Mouse (Mus musculus) midbrain, embryonic 13.5 days (tissue): ENCODE data around the gene Sar1b. TPM values are rescaled to one million over a fixed set of nuclear protein-coding genes. Genes with fewer than 3 reads are reported as not detected.

ENCODE experiments used
- ATAC-seq: fragments of 200-750 bp; cut with Nextera tagmentation; 2 replicates; pipeline ENCODE4 v1.8.0; 2017; ENCODE audit warnings: mild to moderate bottlenecking, moderate TSS enrichment, moderate library complexity
- H3K27ac ChIP-seq: fragments of 300-500 bp; sonication (generic); 2 replicates; pipeline ENCODE4 v1.5.1; 2015; ENCODE audit warnings: inconsistent platforms, mild to moderate bottlenecking, moderate library complexity
- H3K27me3 ChIP-seq: fragments of 300-500 bp; sonication (generic); 2 replicates; pipeline ENCODE4 v1.6.1; 2015; ENCODE audit warnings: mild to moderate bottlenecking, inconsistent platforms
- H3K36me3 ChIP-seq: fragments of 300-500 bp; sonication (generic); 2 replicates; pipeline ENCODE4 v1.6.1; 2015; ENCODE audit warnings: mild to moderate bottlenecking, inconsistent platforms
- H3K4me1 ChIP-seq: fragments of 300-500 bp; sonication (generic); replicated peaks from 2 replicates; pipeline ENCODE4 v1.6.1; 2015; ENCODE audit warnings: inconsistent platforms
- H3K4me2 ChIP-seq: fragments of 300-500 bp; sonication (generic); replicated peaks from 2 replicates; pipeline ENCODE4 v1.6.1; 2015; ENCODE audit warnings: moderate library complexity, mild to moderate bottlenecking, inconsistent platforms
- H3K4me3 ChIP-seq: fragments of 300-500 bp; sonication (generic); replicated peaks from 2 replicates; pipeline ENCODE4 v1.5.1; 2015; ENCODE audit warnings: mild to moderate bottlenecking, inconsistent platforms
- H3K9ac ChIP-seq: fragments of 300-500 bp; sonication (generic); replicated peaks from 2 replicates; pipeline ENCODE4 v1.6.1; 2015; ENCODE audit warnings: mild to moderate bottlenecking, inconsistent platforms
- H3K9me3 ChIP-seq: fragments of 300-500 bp; sonication (generic); 2 replicates; pipeline ENCODE4 v1.6.1; 2016; ENCODE audit warnings: mild to moderate bottlenecking, inconsistent platforms
- whole genome bisulfite sequencing: fragments of 180-500 bp; shearing (Covaris S2); methylation state at CpG from one replicate; pipeline ENCODE4 v1.1.7; 2015; 5-methylcytosine and 5-hydroxymethylcytosine counted together
- polyA plus RNA-seq: library from polyadenylated mRNA; unstranded; fragments of >200 nt; fragmentation: Nextera tagmentation; extraction: Ambion mirVana; gene quantifications from 2 replicates; pipeline ENCODE4 v1.2.1, GENCODE M21; 2015

Sar1b gene
- polyA plus RNA-seq, 1 experiment from 2014 or later, result 150 TPM

DNA sequence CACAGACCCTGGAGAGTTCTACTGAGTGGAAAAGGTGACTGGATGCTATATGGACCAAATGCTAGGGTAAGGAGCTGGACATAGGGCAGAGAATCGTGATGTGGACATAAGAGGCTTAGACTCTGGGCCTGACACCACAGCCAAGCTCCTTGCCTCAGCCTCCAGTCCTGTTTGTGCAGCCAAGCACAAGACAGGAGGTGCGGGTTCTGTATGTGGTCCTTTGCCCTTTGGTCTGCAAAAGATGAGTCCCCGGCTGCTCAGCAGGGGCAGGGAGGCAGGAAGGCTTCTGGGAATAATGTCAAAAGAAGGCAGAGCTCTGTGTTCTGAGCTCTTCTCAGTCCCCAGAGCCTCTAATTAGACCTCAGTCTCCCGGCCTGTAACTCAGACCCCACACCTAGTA is 55.4 kb downstream of the Sar1b start:
- no peaks in the 10 kb centered on the region for H3K27me3 ChIP-seq
- no peak for ATAC-seq
- no peak overlapping the region for H3K4me2 ChIP-seq
- H3K36me3 ChIP-seq, result no peaks in the 10 kb centered on the region
- no peaks in the 10 kb centered on the region for H3K9me3 ChIP-seq
- H3K4me1 ChIP-seq, result peaks cover 14% of the 10 kb centered on the region
- H3K4me3 ChIP-seq, result no peak overlapping the region
- H3K27ac ChIP-seq, result no peak overlapping the region
- 81% methylated on average over 4 of the region's 4 CpGs for WGBS
- H3K9ac ChIP-seq, result no peak overlapping the region

- no peak overlapping the region for H3K4me2 ChIP-seq
- 76% methylated on average over 3 of the region's 3 CpGs for WGBS
- no peaks in the 10 kb centered on the region for H3K27me3 ChIP-seq
- no peaks in the 10 kb centered on the region for H3K36me3 ChIP-seq
- no peaks in the 10 kb centered on the region for H3K9me3 ChIP-seq
- H3K9ac ChIP-seq, result no peak overlapping the region
- no peak overlapping the region for H3K4me3 ChIP-seq
- no peak for ATAC-seq
- H3K27ac ChIP-seq, result no peak overlapping the region
- H3K4me1 ChIP-seq, result peaks cover 14% of the 10 kb centered on the region
These were observed 56.5 kb downstream of the Sar1b start for GRCm38 (mm10) chr11:51819964-51820363.

GRCm38 (mm10) chr11:51820861-51821260 is 57.4 kb downstream of the Sar1b start:
- whole genome bisulfite sequencing, result 39% methylated on average over 11 of the region's 11 CpGs
- Histone ChIP-seq H3K4me2 (no peak overlapping the region), H3K9me3 (no peaks in the 10 kb centered on the region), H3K27ac (no peak overlapping the region), H3K36me3 (no peaks in the 10 kb centered on the region), H3K27me3 (no peaks in the 10 kb centered on the region), H3K9ac (no peak overlapping the region), H3K4me3 (no peak overlapping the region), H3K4me1 (peaks cover 14% of the 10 kb centered on the region)
- no peak for ATAC-seq

DNA sequence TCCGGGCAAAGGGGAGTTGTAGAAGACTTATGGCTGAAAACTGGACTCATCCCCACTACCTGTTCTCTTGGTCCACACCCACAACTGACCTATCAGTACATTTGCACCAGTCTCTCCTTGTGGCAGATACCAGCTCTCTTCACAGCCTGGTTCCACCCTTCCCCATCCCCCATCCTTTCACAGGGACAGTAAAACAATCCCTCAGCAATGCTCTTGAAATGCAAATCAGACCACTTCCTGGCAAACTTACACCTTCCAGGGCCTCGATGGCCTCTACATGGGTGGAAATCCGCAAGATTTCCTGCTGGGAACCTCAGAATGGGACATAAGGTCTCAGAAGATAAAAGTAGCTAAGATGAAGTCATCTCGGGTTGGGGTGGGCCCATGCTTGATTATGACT is 59.2 kb downstream of the Sar1b start:
- H3K27me3 ChIP-seq, result no peaks in the 10 kb centered on the region
- H3K9me3 ChIP-seq, result no peaks in the 10 kb centered on the region
- no peak overlapping the region for H3K27ac ChIP-seq
- WGBS, result 33% methylated on average over 4 of the region's 4 CpGs
- no peak overlapping the region for H3K4me2 ChIP-seq
- H3K9ac ChIP-seq, result no peak overlapping the region
- no peak for ATAC-seq
- peaks cover 14% of the 10 kb centered on the region for H3K4me1 ChIP-seq
- no peaks in the 10 kb centered on the region for H3K36me3 ChIP-seq
- no peak overlapping the region for H3K4me3 ChIP-seq

DNA sequence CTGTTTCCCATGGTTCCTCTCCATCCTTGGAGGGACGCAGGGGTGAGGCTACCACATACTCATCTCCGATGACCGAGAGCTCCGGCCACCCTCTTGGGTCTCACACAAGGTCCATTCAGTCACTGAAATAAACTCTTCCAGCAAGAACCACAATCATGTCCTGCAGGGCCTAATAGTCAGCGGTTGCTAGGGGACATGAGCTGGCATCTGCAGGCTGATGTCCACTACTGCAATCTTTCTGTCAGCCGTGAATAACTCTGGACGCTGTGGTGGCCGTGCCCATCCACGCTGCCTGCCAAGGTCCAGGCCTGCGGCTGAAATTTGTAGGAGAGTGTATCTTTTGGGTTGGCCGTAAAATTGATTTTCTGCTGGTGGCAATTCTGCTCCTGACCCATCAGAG is 59.8 kb downstream of the Sar1b start:
- Histone ChIP-seq H3K36me3 (no peaks in the 10 kb centered on the region), H3K27ac (no peak overlapping the region), H3K9ac (no peak overlapping the region), H3K4me2 (no peak overlapping the region), H3K27me3 (no peaks in the 10 kb centered on the region), H3K4me1 (peaks cover 14% of the 10 kb centered on the region), H3K4me3 (no peak overlapping the region), H3K9me3 (no peaks in the 10 kb centered on the region)
- 30% methylated on average over 11 of the region's 11 CpGs for WGBS
- no peak for ATAC-seq

GRCm38 (mm10) chr11:51823963-51824753 is 60.7 kb downstream of the Sar1b start:
- no peaks in the 10 kb centered on the region for H3K36me3 ChIP-seq
- no peaks in the 10 kb centered on the region for H3K27me3 ChIP-seq
- H3K27ac ChIP-seq, result no peak overlapping the region
- no peak overlapping the region for H3K4me2 ChIP-seq
- no peak overlapping the region for H3K9ac ChIP-seq
- 87% methylated on average over 3 of the region's 3 CpGs for WGBS
- no peak overlapping the region for H3K4me3 ChIP-seq
- no peaks in the 10 kb centered on the region for H3K9me3 ChIP-seq
- peaks cover 14% of the 10 kb centered on the region for H3K4me1 ChIP-seq
- peak; percentile 40; the same call in 1 of the 2 replicates for ATAC-seq

GRCm38 (mm10) chr11:51824867-51825424 is 61.5 kb downstream of the Sar1b start:
- no peaks in the 10 kb centered on the region for H3K36me3 ChIP-seq
- no peak overlapping the region for H3K4me3 ChIP-seq
- H3K27ac ChIP-seq, result no peak overlapping the region
- WGBS, result 92% methylated on average over 19 of the region's 19 CpGs
- H3K27me3 ChIP-seq, result no peaks in the 10 kb centered on the region
- no peak overlapping the region for H3K4me2 ChIP-seq
- no peak overlapping the region for H3K9ac ChIP-seq
- no peaks in the 10 kb centered on the region for H3K9me3 ChIP-seq
- peaks cover 14% of the 10 kb centered on the region for H3K4me1 ChIP-seq
- ATAC-seq, result no peak

DNA sequence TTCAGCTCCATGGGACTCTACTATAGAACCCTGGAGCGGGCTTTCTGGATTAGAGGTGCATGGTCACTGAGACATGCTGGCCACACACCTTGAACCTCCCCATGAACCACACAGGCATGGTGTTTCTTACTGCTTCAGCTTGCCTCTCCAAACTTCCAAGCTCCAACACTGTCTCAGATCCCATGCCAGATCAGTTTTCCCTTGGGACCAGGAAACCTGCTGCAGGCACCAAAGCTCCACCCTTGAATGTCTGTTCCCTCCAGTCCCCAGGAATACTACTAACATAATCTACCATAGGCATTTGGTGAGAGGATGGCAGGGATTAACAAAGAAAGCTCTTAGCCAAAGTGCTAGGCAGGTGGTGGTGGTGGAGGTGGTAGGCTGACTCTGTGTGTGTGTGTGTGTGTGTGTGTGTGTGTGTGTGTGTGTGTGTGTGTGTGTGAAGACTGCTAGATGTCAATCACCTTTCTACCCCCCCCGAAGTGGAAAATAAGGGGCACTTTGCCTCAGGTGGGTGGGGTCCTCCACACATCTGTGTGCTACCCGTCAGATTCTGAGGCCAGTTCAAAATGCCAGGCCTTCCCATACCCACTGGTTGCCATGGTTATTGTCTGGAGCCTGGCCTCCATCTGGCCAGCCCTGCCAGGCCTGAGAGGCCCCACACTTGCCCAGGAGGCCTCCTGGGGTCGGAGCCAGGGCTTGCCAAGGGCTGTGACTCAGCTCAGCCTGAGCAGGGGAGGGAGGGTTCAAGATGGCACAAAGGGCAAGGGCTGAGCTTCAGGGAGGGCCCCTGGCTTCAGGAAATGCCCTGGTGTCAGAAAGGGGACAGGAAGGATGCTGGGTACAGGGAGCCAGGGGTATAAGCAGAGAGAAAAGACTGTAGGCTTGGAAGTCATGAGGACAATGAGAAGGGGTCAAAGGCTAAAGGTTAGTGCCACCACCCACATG is 68.7 kb downstream of the Sar1b start:
- peak overlapping the region; percentile 56; the same call in 1 of the 2 replicates for H3K9ac ChIP-seq
- ATAC-seq, result 0 out of 2 replicates have a peak, but pooled peaks have one; percentile 45
- no peak overlapping the region for H3K4me3 ChIP-seq
- H3K27me3 ChIP-seq, result no peaks in the 10 kb centered on the region
- peaks cover 5% of the 10 kb centered on the region for H3K4me1 ChIP-seq
- no peaks in the 10 kb centered on the region for H3K9me3 ChIP-seq
- WGBS, result 58% methylated on average over 4 of the region's 4 CpGs
- no peaks in the 10 kb centered on the region for H3K36me3 ChIP-seq
- no peak overlapping the region for H3K27ac ChIP-seq
- H3K4me2 ChIP-seq, result no peak overlapping the region

DNA sequence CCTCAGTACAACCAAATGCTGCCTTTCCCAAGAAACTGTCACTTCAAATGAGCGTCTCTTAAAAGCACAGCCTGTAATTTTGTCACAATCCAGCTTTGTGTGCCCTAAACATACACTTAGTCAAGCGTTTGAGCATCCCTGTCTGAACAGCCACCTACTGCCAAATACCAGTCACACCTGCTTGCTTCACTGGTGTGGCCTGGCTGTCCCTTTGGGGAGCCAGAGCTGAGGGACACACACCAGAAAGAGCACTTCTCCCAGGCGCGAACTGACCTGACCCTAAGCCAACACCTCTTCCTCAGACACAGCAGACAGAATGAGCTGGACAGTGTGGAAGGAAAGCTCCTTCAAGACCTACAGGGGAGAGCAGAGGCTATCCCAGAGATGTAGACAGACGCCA is 69.5 kb downstream of the Sar1b start:
- Histone ChIP-seq H3K4me3 (no peak overlapping the region), H3K4me1 (peaks cover 5% of the 10 kb centered on the region), H3K4me2 (no peak overlapping the region), H3K9ac (no peak overlapping the region), H3K27ac (no peak overlapping the region), H3K27me3 (no peaks in the 10 kb centered on the region), H3K36me3 (no peaks in the 10 kb centered on the region), H3K9me3 (no peaks in the 10 kb centered on the region)
- no peak for ATAC-seq
- 74% methylated on average over 5 of the region's 5 CpGs for WGBS

DNA sequence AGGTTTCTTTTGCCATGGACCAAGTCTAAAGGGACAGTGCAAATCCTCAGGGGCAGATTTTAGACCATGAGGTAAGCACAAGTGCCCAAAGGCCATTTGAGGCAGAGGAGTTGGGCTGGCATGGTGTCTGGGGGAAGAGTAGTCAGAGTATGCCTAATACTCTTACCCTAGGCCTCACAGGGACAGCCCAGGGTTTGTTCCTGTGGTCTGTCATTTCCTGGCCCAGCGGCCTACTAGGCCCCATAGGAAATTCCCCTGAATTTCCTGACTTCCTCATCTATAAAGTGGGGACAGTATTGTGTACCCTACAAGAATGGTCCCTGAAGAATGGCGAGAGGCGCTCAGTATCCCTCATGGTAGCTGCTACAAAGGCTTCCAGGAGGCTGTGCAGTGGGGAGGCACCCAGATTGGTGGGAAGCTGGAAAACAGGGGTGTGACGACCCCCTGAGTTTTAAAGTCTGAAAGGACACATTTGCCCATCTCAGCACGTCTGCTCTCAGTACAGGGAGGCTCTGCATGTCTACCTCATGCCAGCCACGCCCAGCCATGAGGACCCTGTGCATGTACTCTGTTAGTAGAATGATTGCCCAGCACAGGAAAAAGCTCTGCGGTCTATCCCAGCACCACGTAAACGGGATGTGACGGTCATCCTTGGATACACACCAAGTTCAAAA is 70.0 kb downstream of the Sar1b start:
- H3K27me3 ChIP-seq, result no peaks in the 10 kb centered on the region
- no peak overlapping the region for H3K9ac ChIP-seq
- no peaks in the 10 kb centered on the region for H3K36me3 ChIP-seq
- peaks cover 5% of the 10 kb centered on the region for H3K4me1 ChIP-seq
- WGBS, result 91% methylated on average over 10 of the region's 10 CpGs
- no peak overlapping the region for H3K27ac ChIP-seq
- H3K4me3 ChIP-seq, result no peak overlapping the region
- H3K9me3 ChIP-seq, result no peaks in the 10 kb centered on the region
- no peak overlapping the region for H3K4me2 ChIP-seq
- no peak for ATAC-seq

DNA sequence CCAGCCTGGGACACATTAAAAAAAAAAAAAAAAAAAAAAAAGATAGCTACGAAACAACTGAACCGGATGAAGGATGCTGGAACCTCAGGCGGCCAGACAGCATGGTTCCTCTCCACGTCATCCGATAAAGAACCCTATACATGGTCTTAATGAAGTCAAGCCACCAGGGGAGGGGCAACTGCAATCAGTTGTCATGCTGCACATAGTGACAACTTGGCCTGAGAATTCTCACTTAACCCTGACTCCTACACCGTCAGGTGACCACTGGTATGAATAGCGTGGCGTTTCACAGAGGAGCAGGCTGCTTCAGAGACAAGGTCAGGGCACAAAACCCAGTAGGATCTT is 70.6 kb downstream of the Sar1b start:
- no peaks in the 10 kb centered on the region for H3K9me3 ChIP-seq
- peaks cover 5% of the 10 kb centered on the region for H3K4me1 ChIP-seq
- H3K27ac ChIP-seq, result no peak overlapping the region
- WGBS, result 91% methylated on average over 8 of the region's 8 CpGs
- no peak overlapping the region for H3K9ac ChIP-seq
- ATAC-seq, result no peak
- no peak overlapping the region for H3K4me2 ChIP-seq
- no peaks in the 10 kb centered on the region for H3K36me3 ChIP-seq
- no peak overlapping the region for H3K4me3 ChIP-seq
- H3K27me3 ChIP-seq, result no peaks in the 10 kb centered on the region

DNA sequence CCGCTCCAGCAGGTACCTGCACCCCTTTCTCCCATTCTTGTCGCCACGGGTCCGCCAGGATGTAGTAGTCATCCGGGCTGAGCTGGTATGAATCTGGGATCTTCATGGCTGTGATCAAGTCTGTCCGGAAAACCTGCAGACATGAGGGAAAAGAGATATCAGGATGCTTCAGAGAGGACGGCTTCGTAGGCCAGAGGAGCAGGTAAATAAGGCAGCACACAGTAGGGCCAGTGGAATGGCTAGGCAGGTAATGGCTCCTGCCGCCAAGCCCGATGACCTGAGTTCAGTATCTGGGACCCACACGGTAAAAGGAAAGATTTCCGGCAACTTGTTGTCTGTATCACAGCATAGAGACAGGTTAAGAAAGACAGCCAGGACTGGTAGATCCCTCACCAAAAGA is 72.1 kb downstream of the Sar1b start:
- Histone ChIP-seq H3K4me3 (no peak overlapping the region), H3K36me3 (no peaks in the 10 kb centered on the region), H3K4me2 (no peak overlapping the region), H3K9me3 (no peaks in the 10 kb centered on the region), H3K9ac (no peak overlapping the region), H3K4me1 (peaks cover 5% of the 10 kb centered on the region), H3K27ac (no peak overlapping the region), H3K27me3 (no peaks in the 10 kb centered on the region)
- ATAC-seq, result no peak
- WGBS, result 95% methylated on average over 12 of the region's 12 CpGs
